Comparison of ENCODE assay signal across 8 mouse cellular contexts in genomic region chr2:120628886-120629735, GRCm38 (mm10). TPM values are rescaled to one million over a fixed set of nuclear protein-coding genes. Genes with fewer than 3 reads are reported as not detected.
DNase-seq lines count a peak whose midpoint lies in the region; ATAC-seq and TF ChIP-seq lines count a peak whose summit lies in the region.

Gene Stard9 (plus strand): TSS chr2:120629121.

- no peak for TF ChIP-seq POLR2A in bone marrow macrophage, adult 2 months (IDR thresholded peaks at IDR 0.05; ENCODE audit: borderline replicate concordance, low read depth, low read length)
- TF ChIP-seq POLR2A in embryonic fibroblast, embryonic 13.5 days (IDR thresholded peaks at IDR 0.05; ENCODE audit: low read depth, low read length), result peak; percentile 70

- peaks cover 27% of the 10 kb centered on the region for H3K4me1 ChIP-seq in bone marrow macrophage, adult 2 months (ENCODE audit: control insufficient read depth, insufficient read depth, low read length)
- H3K4me1 ChIP-seq in embryonic fibroblast, embryonic 13.5 days (ENCODE audit: control insufficient read depth, insufficient read depth, low read length), result 0 out of 2 replicates have a peak, but pooled peaks cover 5% of the 10 kb centered on the region
- peaks cover 5% of the 10 kb centered on the region; the same call in 1 of the 2 replicates for H3K4me1 ChIP-seq in kidney, embryonic 14.5 days (ENCODE audit: control insufficient read depth, insufficient read depth, low read length)
- H3K4me1 ChIP-seq in limb, embryonic 15.5 days, result peaks cover 3% of the 10 kb centered on the region; the same call in 1 of the 2 replicates

- H3K4me3 ChIP-seq in bone marrow macrophage, adult 2 months (ENCODE audit: insufficient read depth, low read length), result peak within 1 kb of the TSS; percentile 70
- H3K4me3 ChIP-seq in embryonic fibroblast, embryonic 13.5 days (ENCODE audit: insufficient read depth, low read length), result peak within 1 kb of the TSS; percentile 60
- peak within 1 kb of the TSS; percentile 60 for H3K4me3 ChIP-seq in kidney, embryonic 14.5 days (ENCODE audit: low read length)
- H3K4me3 ChIP-seq in limb, embryonic 15.5 days, result peak within 1 kb of the TSS; percentile 64

- no peaks in the 10 kb centered on the region for H3K27me3 ChIP-seq in kidney, embryonic 14.5 days (ENCODE audit: control insufficient read depth, insufficient read depth, low read length)
- H3K27me3 ChIP-seq in limb, embryonic 15.5 days, result no peaks in the 10 kb centered on the region

- peak; percentile 100 for ATAC-seq in kidney, embryonic 14.5 days (ENCODE audit: low FRiP score, low TSS enrichment)
- peak; percentile 100 for ATAC-seq in limb, embryonic 15.5 days (ENCODE audit: insufficient number of reproducible peaks, low FRiP score, low TSS enrichment, low read depth)

- no peaks in the 10 kb centered on the region for H3K9me3 ChIP-seq in kidney, embryonic 14.5 days (ENCODE audit: control insufficient read depth, low read length)
- H3K9me3 ChIP-seq in limb, embryonic 15.5 days, result no peaks in the 10 kb centered on the region

- peak; percentile 99 for DNase-seq in A20 (ENCODE audit: low read depth, low spot score)
- peak; percentile 99 for DNase-seq in heart, adult 9 months (ENCODE audit: low spot score in 2 of 2)
- peak; percentile 97 to 98 for DNase-seq in monocyte, adult 2 months (ENCODE audit: low read depth in 1 of 2, low spot score in 2 of 2)
- DNase-seq in spleen, postnatal 36 days (ENCODE audit: low spot score in 2 of 2), result peak; percentile 99

- no peak for TF ChIP-seq CTCF in bone marrow macrophage, adult 2 months (IDR thresholded peaks at IDR 0.05; ENCODE audit: low read depth, low read length)
- TF ChIP-seq CTCF in embryonic fibroblast, embryonic 13.5 days (IDR thresholded peaks at IDR 0.05; ENCODE audit: borderline replicate concordance, insufficient read depth, low read length), result no peak

- H3K36me3 ChIP-seq in kidney, embryonic 14.5 days (ENCODE audit: control insufficient read depth, insufficient read depth, low read length), result no peaks in the 10 kb centered on the region
- peaks cover 7% of the 10 kb centered on the region; the same call in 1 of the 2 replicates for H3K36me3 ChIP-seq in limb, embryonic 15.5 days

- H3K27ac ChIP-seq in bone marrow macrophage, adult 2 months (ENCODE audit: insufficient read depth, low read depth, low read length), result peak within 1 kb of the TSS; percentile 60
- no peak within 1 kb of the TSS for H3K27ac ChIP-seq in embryonic fibroblast, embryonic 13.5 days (ENCODE audit: insufficient read depth, low read length)
- H3K27ac ChIP-seq in kidney, embryonic 14.5 days (ENCODE audit: low read depth, low read length), result no peak within 1 kb of the TSS
- peak within 1 kb of the TSS; percentile 59 for H3K27ac ChIP-seq in limb, embryonic 15.5 days

- 4% methylated on average over 32 of the region's 36 CpGs for WGBS in kidney, embryonic 14.5 days
- WGBS in limb, embryonic 15.5 days, result 2% methylated on average over 36 of the region's 36 CpGs

- peak within 1 kb of the TSS; percentile 52 for H3K4me2 ChIP-seq in kidney, embryonic 14.5 days (replicated peaks; ENCODE audit: low read depth, low read length)
- H3K4me2 ChIP-seq in limb, embryonic 15.5 days, result peak within 1 kb of the TSS; percentile 74

- peak within 1 kb of the TSS; percentile 61 for H3K9ac ChIP-seq in kidney, embryonic 14.5 days (ENCODE audit: low read depth, low read length)
- peak within 1 kb of the TSS; percentile 54 for H3K9ac ChIP-seq in limb, embryonic 15.5 days

RNA-seq across cellular contexts. Expression of gene Stard9, which starts in this region (rescaled TPM):
- polyA plus RNA-seq in bone marrow macrophage, adult 2 months (2012; ENCODE audit: insufficient read depth, insufficient read length, missing spikeins), result 71.4 and 75.3 TPM in 2 replicates
- polyA plus RNA-seq in embryonic fibroblast, embryonic 13.5 days (2011; ENCODE audit: insufficient read length, low read depth, missing spikeins), result 8.6 and 11.5 TPM in 2 replicates
- 5.3 and 8.0 TPM in 2 replicates for polyA plus RNA-seq in kidney, embryonic 14.5 days (2014; fragmentation: Nextera tagmentation; extraction: Ambion mirVana)
- polyA plus RNA-seq in limb, embryonic 15.5 days (2015; fragmentation: Nextera tagmentation; extraction: Ambion mirVana), result 6.1 and 7.5 TPM in 2 replicates

Comparison
In these comparisons a context has a peak if more than half of its experiments do, and no peak if none do; other contexts are left out.
1. H3K27ac ChIP-seq: peak in bone marrow macrophage, adult 2 months (single experiment) and limb, embryonic 15.5 days (single experiment); none in embryonic fibroblast, embryonic 13.5 days (single experiment) and kidney, embryonic 14.5 days (single experiment).
2. Peak in every context shown above with its lines, with median percentiles within 50 percentile points of each other: DNase-seq and H3K4me3 ChIP-seq.